Mouse (Mus musculus) spleen, adult 2 months (tissue): ENCODE data around the gene Igsf21.

ENCODE experiments used
- CTCF ChIP-seq: fragments of 200-500 bp; IDR thresholded peaks from 2 replicates; pipeline ENCODE4 v1.5.1; 2011; ENCODE audit warnings: mild to moderate bottlenecking, inconsistent platforms; ENCODE audit not compliant: insufficient read depth, insufficient read length, insufficient replicate concordance; ENCODE audit errors: extremely low read depth
- POLR2A ChIP-seq: fragments of 200-500 bp; IDR thresholded peaks from 2 replicates; pipeline ENCODE4 v1.6.1; 2011; ENCODE audit warnings: low read depth, low read length, inconsistent platforms

DNA sequence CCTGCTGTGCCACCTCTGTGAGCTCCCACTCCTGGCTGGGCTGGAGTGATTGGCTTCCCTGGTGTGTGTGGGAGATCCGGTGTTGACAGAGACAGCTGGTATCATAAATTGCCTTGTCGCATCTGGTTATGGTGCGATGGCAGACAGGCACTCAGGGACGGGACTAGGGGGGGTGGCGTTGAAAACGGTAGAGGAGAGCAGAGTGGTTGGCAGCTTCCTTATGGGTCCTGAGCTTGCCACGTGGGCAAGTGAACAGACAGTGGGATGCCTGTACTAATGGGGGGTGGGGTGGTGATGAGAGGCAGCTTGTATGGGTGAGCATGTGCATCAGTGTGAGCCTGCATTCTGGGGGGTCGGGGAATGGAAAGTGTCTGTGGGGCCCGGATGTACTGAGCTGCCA is 130.8 kb downstream of the Igsf21 start:
- TF ChIP-seq CTCF (no peak), POLR2A (no peak)
